Mouse (Mus musculus) CH12.LX (cell line): Measurements from ENCODE around the gene Pmvk.
A peak's percentile ranks its signal among the peaks of the same experiment; 100 is the strongest.

Experiments
- CHD1 ChIP-seq: IDR thresholded peaks from 2 replicates; pipeline ENCODE4 v1.6.1; 2012; ENCODE audit warnings: low read depth, low read length, improper control_type of control experiment, inconsistent platforms
- CTCF ChIP-seq, 2 experiments: IDR thresholded peaks in 1 of 2; conservative IDR thresholded peaks in 1 of 2; 2 replicates each; pipeline ENCODE4 v1.5.1; 2011 to 2012; ENCODE audit warnings: low read depth in 2 of 2, low read length in 2 of 2, improper control_type of control experiment in 1 of 2, inconsistent platforms in 1 of 2, mild to moderate bottlenecking in 1 of 2, moderate library complexity in 1 of 2
- EP300 ChIP-seq: IDR thresholded peaks from 2 replicates; pipeline ENCODE4 v1.6.1; 2011; ENCODE audit warnings: low read length, improper control_type of control experiment
- IRF4 ChIP-seq: IDR thresholded peaks from 2 replicates; pipeline ENCODE4 v1.6.1; 2014; ENCODE audit warnings: low read depth, mild to moderate bottlenecking, inconsistent platforms, low read length, improper control_type of control experiment
- MAX ChIP-seq: IDR thresholded peaks from 2 replicates; pipeline ENCODE4 v1.6.1; 2011; ENCODE audit warnings: low read length, improper control_type of control experiment
- MAZ ChIP-seq: IDR thresholded peaks from 2 replicates; pipeline ENCODE4 v1.6.1; 2012; ENCODE audit warnings: low read depth, mild to moderate bottlenecking, inconsistent platforms, low read length, improper control_type of control experiment, moderate library complexity
- POLR2A ChIP-seq: IDR thresholded peaks from 2 replicates; pipeline ENCODE4 v1.6.1; 2011; ENCODE audit warnings: low read depth, mild to moderate bottlenecking, improper control_type of control experiment, low read length
- RAD21 ChIP-seq: IDR thresholded peaks from 2 replicates; pipeline ENCODE4 v1.6.1; 2011; ENCODE audit warnings: low read depth, mild to moderate bottlenecking, low read length, improper control_type of control experiment, moderate library complexity
- ZC3H11A ChIP-seq: IDR thresholded peaks from 2 replicates; pipeline ENCODE4 v1.6.1; 2012; ENCODE audit warnings: low read depth, mild to moderate bottlenecking, inconsistent platforms, low read length, improper control_type of control experiment

DNA sequence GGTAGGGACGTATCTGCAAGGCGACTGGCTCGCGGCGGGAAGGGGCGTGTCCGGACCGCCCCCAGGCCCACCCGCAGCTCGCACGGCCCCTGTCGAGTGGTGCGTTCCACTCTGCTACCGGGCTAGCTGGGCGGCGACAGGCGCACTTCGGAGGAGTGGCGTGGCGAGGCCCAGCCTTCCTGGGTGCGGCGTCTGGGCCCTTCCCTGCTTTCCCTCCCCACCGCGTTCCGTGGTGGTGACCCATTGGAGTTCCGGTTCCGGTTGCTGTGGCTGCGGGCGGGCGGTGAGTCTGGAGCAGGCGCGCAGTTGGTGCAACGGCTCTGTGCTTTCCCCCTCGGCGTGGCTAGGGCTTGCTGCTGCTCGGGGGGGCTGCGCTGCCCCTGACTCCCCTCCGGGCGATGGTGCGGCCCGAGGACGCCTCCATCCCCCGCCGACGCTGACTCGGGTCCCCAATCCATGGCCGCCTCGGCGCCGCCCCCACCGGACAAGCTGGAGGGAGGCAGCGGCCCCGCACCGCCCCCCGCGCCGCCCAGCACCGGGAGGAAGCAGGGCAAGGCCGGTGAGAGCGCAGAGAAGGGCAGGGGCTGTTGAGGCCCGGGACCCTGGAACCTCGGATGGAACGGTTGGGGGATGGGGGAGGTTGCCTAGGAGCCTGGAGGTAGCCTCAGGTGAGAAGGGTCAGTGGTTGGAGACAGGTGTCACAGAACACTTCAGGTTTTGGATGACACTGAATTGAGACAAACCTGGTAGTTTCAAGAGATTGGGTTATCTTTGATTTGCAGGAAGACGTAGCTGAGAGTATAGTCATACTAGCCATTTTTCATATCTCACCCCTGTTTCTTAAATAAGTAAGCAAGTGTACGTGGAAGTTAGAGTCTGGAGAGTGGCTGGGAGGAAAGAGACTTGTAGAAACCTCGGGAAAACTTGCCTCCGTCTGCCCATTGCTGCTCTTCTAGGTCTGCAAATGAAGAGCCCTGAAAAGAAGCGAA, 23.9 kb upstream of the Pmvk start, which contains the start of gene Pygo2:
- TF ChIP-seq POLR2A, result peak; percentile 80
- peak; percentile 79; the same call in 1 of the 2 replicates for TF ChIP-seq MAZ
- no peak for TF ChIP-seq EP300
- TF ChIP-seq MAX, result 0 out of 2 replicates have a peak, but pooled peaks have one; percentile 42
- no peak for TF ChIP-seq RAD21
- no peak for TF ChIP-seq CTCF (conservative IDR thresholded peaks at IDR 0.05 in 1 of 2, IDR thresholded peaks at IDR 0.05 in 1 of 2; ENCODE audit: low read depth in 2 of 2, low read length in 2 of 2)
- peak; percentile 51 for TF ChIP-seq IRF4
- no peak for TF ChIP-seq CHD1
- TF ChIP-seq ZC3H11A, result no peak
